Mouse (Mus musculus): ENCODE data around the gene Spns1. TPM values are rescaled to one million over a fixed set of nuclear protein-coding genes. Genes with fewer than 3 reads are reported as not detected.

Gene Spns1
- total and polyA plus RNA-seq, 3 experiments: 36.4 to 61.7 (median 42.6) TPM

DNA sequence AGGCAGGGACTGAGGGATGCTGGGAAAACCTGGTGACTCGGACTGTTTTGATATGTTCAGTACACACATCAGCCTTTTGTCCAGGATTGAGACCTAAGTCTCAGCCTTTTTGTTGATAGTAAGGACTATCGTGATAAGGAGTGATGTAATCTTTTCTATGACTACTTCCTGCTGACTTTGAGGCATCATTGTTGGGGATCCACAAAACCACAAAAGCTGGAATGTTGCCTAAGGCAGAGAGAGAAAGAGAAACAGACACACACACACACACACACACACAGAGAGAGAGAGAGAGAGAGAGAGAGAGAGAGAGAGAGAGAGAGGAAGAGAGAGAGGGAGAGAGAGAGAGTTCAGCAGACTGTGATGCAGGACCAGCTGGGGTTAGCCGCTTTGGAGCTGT lies 41.2 kb upstream of the Spns1 start:
- Histone ChIP-seq H3K27ac (ENCODE audit: insufficient read depth, low read depth) (peak overlapping the region; percentile 57; the same call in 1 of the 2 replicates), H3K4me2 (ENCODE audit: insufficient read depth, low read depth, poor library complexity, severe bottlenecking) (no peak overlapping the region), H3K9ac (ENCODE audit: insufficient read depth, low read depth) (no peak overlapping the region), H3K4me3 (replicated peaks in 1 of 3; ENCODE audit: low read depth in 2 of 3, low read length in 2 of 3, poor library complexity in 1 of 3) (no peak overlapping the region), H3K4me1 (ENCODE audit: control insufficient read depth in 1 of 2, insufficient read depth in 2 of 2) (peaks cover 26 to 43% of the 10 kb centered on the region in 2 experiments), H3K27me3 (replicated peaks) (no peaks in the 10 kb centered on the region), H3K79me2 (replicated peaks; ENCODE audit: control insufficient read depth, extremely low read depth, insufficient read depth, poor library complexity, severe bottlenecking) (peaks cover 15% of the 10 kb centered on the region), H3K36me3 (replicated peaks in 1 of 2; ENCODE audit: control insufficient read depth in 1 of 2, insufficient read depth in 1 of 2, low read length in 1 of 2) (peaks cover 0 to 5% of the 10 kb centered on the region in 2 experiments), H3K9me3 (replicated peaks; ENCODE audit: low read length) (peaks cover 13% of the 10 kb centered on the region)
- dilution Hi-C loops (cut with MboI; ENCODE audit: extremely low pct_ligation_motif_present, extremely low pct_unique_long_range_greater_than_20kb, low sequenced_read_pairs) (no loop called here), in situ Hi-C loops (cut with MboI; ENCODE audit: low pct_ligation_motif_present, low pct_unique_long_range_greater_than_20kb, low sequenced_read_pairs) (no loop called here)
- TF ChIP-seq ETS1 (conservative IDR thresholded peaks at IDR 0.05; ENCODE audit: low read depth, low read length): no peak
- TF ChIP-seq ELF1 (IDR thresholded peaks at IDR 0.05; ENCODE audit: low read depth, low read length): no peak
- TF ChIP-seq ZMIZ1 (IDR thresholded peaks at IDR 0.05; ENCODE audit: low read depth, low read length): no peak
- TF ChIP-seq E2F4 (IDR thresholded peaks at IDR 0.05; ENCODE audit: insufficient replicate concordance, low read depth, low read length): no peak
- no peak for DNase-seq (ENCODE audit: extremely low read depth)

DNA sequence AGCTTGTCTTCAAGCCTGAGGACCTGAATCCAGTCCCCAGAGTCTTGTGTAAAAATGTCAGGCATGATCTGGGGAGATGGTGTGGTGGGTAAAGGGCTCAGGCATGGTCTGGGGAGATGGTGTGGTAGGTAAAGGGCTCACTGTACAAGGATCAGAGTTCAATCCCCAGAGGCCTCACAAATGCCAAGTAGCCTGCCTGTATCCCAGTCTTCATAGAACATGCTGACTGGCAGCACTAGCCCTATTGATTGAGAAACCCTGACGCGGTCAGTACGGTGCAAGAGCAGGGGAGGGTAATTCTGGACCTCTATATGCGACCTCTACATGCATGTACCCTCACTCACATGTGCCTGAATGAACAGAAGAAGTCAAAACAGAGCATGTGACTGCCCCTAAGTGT lies 40.4 kb upstream of the Spns1 start:
- in situ Hi-C loops (cut with MboI; ENCODE audit: low pct_ligation_motif_present, low pct_unique_long_range_greater_than_20kb, low sequenced_read_pairs): no loop called here
- 0 out of 2 replicates have a peak, but pooled peaks have one; percentile 6 for TF ChIP-seq POLR2A (IDR thresholded peaks at IDR 0.05; ENCODE audit: low read depth, low read length)
- no peak; the same call in 1 of the 2 replicates for TF ChIP-seq MYC (IDR thresholded peaks at IDR 0.05; ENCODE audit: low read depth, low read length)
- peak; percentile 56; the same call in 1 of the 2 replicates for TF ChIP-seq MAX (IDR thresholded peaks at IDR 0.05; ENCODE audit: low read length)
- no peak for TF ChIP-seq RCOR1 (conservative IDR thresholded peaks at IDR 0.05; ENCODE audit: low read depth, low read length)
- H3K9me3 ChIP-seq (replicated peaks; ENCODE audit: low read length): peaks cover 10% of the 10 kb centered on the region
- H3K27ac ChIP-seq (ENCODE audit: insufficient read depth, low read depth): peak overlapping the region; percentile 100
- peaks cover 21% of the 10 kb centered on the region for H3K79me2 ChIP-seq (replicated peaks; ENCODE audit: control insufficient read depth, extremely low read depth, insufficient read depth, poor library complexity, severe bottlenecking)
- peak overlapping the region; percentile 23; the same call in 1 of the 2 replicates for H3K9ac ChIP-seq (ENCODE audit: insufficient read depth, low read depth)
- no peaks in the 10 kb centered on the region for H3K27me3 ChIP-seq (replicated peaks)
- DNase-seq (ENCODE audit: extremely low read depth): no peak
- peaks cover 34 to 51% of the 10 kb centered on the region in 2 experiments for H3K4me1 ChIP-seq (ENCODE audit: control insufficient read depth in 1 of 2, insufficient read depth in 2 of 2)
- peaks cover 4 to 14% of the 10 kb centered on the region in 2 experiments for H3K36me3 ChIP-seq (replicated peaks in 1 of 2; ENCODE audit: control insufficient read depth in 1 of 2, insufficient read depth in 1 of 2, low read length in 1 of 2)
- H3K4me2 ChIP-seq (ENCODE audit: insufficient read depth, low read depth, poor library complexity, severe bottlenecking): no peak overlapping the region
- H3K4me3 ChIP-seq (replicated peaks in 1 of 3; ENCODE audit: low read depth in 2 of 3, low read length in 2 of 3, poor library complexity in 1 of 3): no peak overlapping the region
- dilution Hi-C loops (cut with MboI; ENCODE audit: extremely low pct_ligation_motif_present, extremely low pct_unique_long_range_greater_than_20kb, low sequenced_read_pairs): no loop called here

DNA sequence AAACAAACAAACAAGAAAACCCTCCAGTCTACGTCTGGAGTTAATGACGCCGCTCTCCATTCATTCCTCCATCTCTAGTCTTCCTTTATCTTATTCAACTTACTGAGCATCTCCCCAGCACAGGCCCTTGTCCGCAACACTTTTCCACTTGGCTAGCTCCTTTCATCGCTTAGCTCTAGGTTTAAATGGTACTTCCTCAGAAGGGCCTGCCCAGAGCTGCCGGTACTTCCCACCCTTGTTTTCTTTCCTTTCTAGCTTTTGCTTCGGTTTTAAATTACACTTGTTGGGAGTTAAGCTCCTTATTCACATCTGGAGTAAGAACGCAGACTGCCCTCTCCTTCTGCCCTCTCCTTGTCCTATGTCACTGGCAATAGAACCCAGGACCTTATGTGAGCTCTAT lies 39.8 kb upstream of the Spns1 start:
- Histone ChIP-seq H3K27ac (ENCODE audit: insufficient read depth, low read depth) (peak overlapping the region; percentile 100), H3K79me2 (replicated peaks; ENCODE audit: control insufficient read depth, extremely low read depth, insufficient read depth, poor library complexity, severe bottlenecking) (peaks cover 23% of the 10 kb centered on the region), H3K9ac (ENCODE audit: insufficient read depth, low read depth) (peak overlapping the region; percentile 23; the same call in 1 of the 2 replicates), H3K9me3 (replicated peaks; ENCODE audit: low read length) (peaks cover 9% of the 10 kb centered on the region), H3K27me3 (replicated peaks) (no peaks in the 10 kb centered on the region), H3K4me2 (ENCODE audit: insufficient read depth, low read depth, poor library complexity, severe bottlenecking) (peak overlapping the region; percentile 35), H3K4me1 (ENCODE audit: control insufficient read depth in 1 of 2, insufficient read depth in 2 of 2) (peaks cover 38 to 56% of the 10 kb centered on the region in 2 experiments), H3K36me3 (replicated peaks in 1 of 2; ENCODE audit: control insufficient read depth in 1 of 2, insufficient read depth in 1 of 2, low read length in 1 of 2) (peaks cover 10 to 19% of the 10 kb centered on the region in 2 experiments), H3K4me3 (replicated peaks in 1 of 3; ENCODE audit: low read depth in 2 of 3, low read length in 2 of 3, poor library complexity in 1 of 3) (peak overlapping the region in 1 of 3 experiments; percentile 6)
- peak; percentile 65 for DNase-seq (ENCODE audit: extremely low read depth)
- dilution Hi-C loops (cut with MboI; ENCODE audit: extremely low pct_ligation_motif_present, extremely low pct_unique_long_range_greater_than_20kb, low sequenced_read_pairs) (no loop called here), in situ Hi-C loops (cut with MboI; ENCODE audit: low pct_ligation_motif_present, low pct_unique_long_range_greater_than_20kb, low sequenced_read_pairs) (no loop called here)
- TF ChIP-seq SMC3 (IDR thresholded peaks at IDR 0.05; ENCODE audit: low read depth, low read length): peak; percentile 2; the same call in 1 of the 2 replicates
- TF ChIP-seq HCFC1 (IDR thresholded peaks at IDR 0.05; ENCODE audit: low read depth, low read length): no peak
- TF ChIP-seq CHD2 (IDR thresholded peaks at IDR 0.05; ENCODE audit: low read length): no peak
- no peak for TF ChIP-seq MAFK (IDR thresholded peaks at IDR 0.05; ENCODE audit: insufficient replicate concordance, low read length)
- no peak; the same call in 1 of the 2 replicates for TF ChIP-seq MAX (IDR thresholded peaks at IDR 0.05; ENCODE audit: low read length)
- no peak for TF ChIP-seq ZKSCAN1 (IDR thresholded peaks at IDR 0.05; ENCODE audit: borderline replicate concordance, low read depth, low read length)
- no peak for TF ChIP-seq JUND (conservative IDR thresholded peaks at IDR 0.05; ENCODE audit: low read depth, low read length)
- TF ChIP-seq NELFE (IDR thresholded peaks at IDR 0.05; ENCODE audit: low read depth, low read length): no peak
- 0 out of 2 replicates have a peak, but pooled peaks have one; percentile 5 for TF ChIP-seq EP300 (IDR thresholded peaks at IDR 0.05; ENCODE audit: low read length)
- no peak for TF ChIP-seq TCF12 (IDR thresholded peaks at IDR 0.05; ENCODE audit: low read depth, low read length)
- no peak for TF ChIP-seq SIN3A (IDR thresholded peaks at IDR 0.05; ENCODE audit: low read length)
- no peak for TF ChIP-seq MAZ (IDR thresholded peaks at IDR 0.05; ENCODE audit: low read depth, low read length)
- TF ChIP-seq MXI1 (IDR thresholded peaks at IDR 0.05; ENCODE audit: low read depth, low read length): no peak
- no peak for TF ChIP-seq GABPA (IDR thresholded peaks at IDR 0.05; ENCODE audit: insufficient replicate concordance, low read depth, low read length)
- TF ChIP-seq MYC (IDR thresholded peaks at IDR 0.05; ENCODE audit: low read depth, low read length): no peak
- TF ChIP-seq RAD21 (IDR thresholded peaks at IDR 0.05; ENCODE audit: low read depth, low read length): no peak
- TF ChIP-seq ZC3H11A (IDR thresholded peaks at IDR 0.05; ENCODE audit: low read depth, low read length): no peak
- no peak for TF ChIP-seq E2F4 (IDR thresholded peaks at IDR 0.05; ENCODE audit: insufficient replicate concordance, low read depth, low read length)
- peak; percentile 4; the same call in 1 of the 2 replicates for TF ChIP-seq BHLHE40 (IDR thresholded peaks at IDR 0.05; ENCODE audit: low read depth, low read length)
- no peak for TF ChIP-seq POLR2A (IDR thresholded peaks at IDR 0.05; ENCODE audit: low read depth, low read length)
- peak; percentile 6; the same call in 1 of the 2 replicates for TF ChIP-seq ELF1 (IDR thresholded peaks at IDR 0.05; ENCODE audit: low read depth, low read length)
